Mouse (Mus musculus) forebrain, embryonic 15.5 days (tissue): ENCODE measurements around the gene Sdr39u1. TPM values are rescaled to one million over a fixed set of nuclear protein-coding genes. Genes with fewer than 3 reads are reported as not detected.

Experiments
- ATAC-seq: fragments of 200-750 bp; cut with Nextera tagmentation; replicated peaks from 2 replicates; pipeline ENCODE4 v1.8.0; 2017; ENCODE audit warnings: mild to moderate bottlenecking, moderate TSS enrichment, moderate library complexity
- H3K27ac ChIP-seq: fragments of 300-500 bp; sonication (generic); replicated peaks from 2 replicates; pipeline ENCODE4 v1.5.1; 2015; ENCODE audit warnings: mild to moderate bottlenecking, inconsistent platforms
- H3K27me3 ChIP-seq: fragments of 300-500 bp; sonication (generic); 2 replicates; pipeline ENCODE4 v1.6.1; 2015; ENCODE audit warnings: inconsistent platforms
- H3K36me3 ChIP-seq: fragments of 300-500 bp; sonication (generic); 2 replicates; pipeline ENCODE4 v1.6.1; 2015; ENCODE audit warnings: mild to moderate bottlenecking, inconsistent platforms
- H3K4me1 ChIP-seq: fragments of 300-500 bp; sonication (generic); 2 replicates; pipeline ENCODE4 v1.6.1; 2015; ENCODE audit warnings: inconsistent platforms
- H3K4me2 ChIP-seq: fragments of 300-500 bp; sonication (generic); replicated peaks from 2 replicates; pipeline ENCODE4 v1.6.1; 2015; ENCODE audit warnings: mild to moderate bottlenecking, inconsistent platforms
- H3K4me3 ChIP-seq: fragments of 300-500 bp; sonication (generic); 2 replicates; pipeline ENCODE4 v1.5.1; 2015; ENCODE audit warnings: mild to moderate bottlenecking, inconsistent platforms
- H3K9ac ChIP-seq: fragments of 300-500 bp; sonication (generic); replicated peaks from 2 replicates; pipeline ENCODE4 v1.6.1; 2015; ENCODE audit warnings: mild to moderate bottlenecking, inconsistent platforms
- H3K9me3 ChIP-seq: fragments of 300-500 bp; sonication (generic); 2 replicates; pipeline ENCODE4 v1.6.1; 2016; ENCODE audit warnings: inconsistent platforms
- WGBS: fragments of 180-500 bp; shearing (Covaris S2); methylation state at CpG from one replicate; pipeline ENCODE4 v1.1.7; 2015; ENCODE audit warnings: mixed read lengths; 5-methylcytosine and 5-hydroxymethylcytosine counted together
- polyA plus RNA-seq: library from polyadenylated mRNA; unstranded; fragments of >200 nt; fragmentation: Nextera tagmentation; extraction: Ambion mirVana; gene quantifications from 2 replicates; pipeline ENCODE4 v1.2.1, GENCODE M21; 2015

Sdr39u1 gene
- polyA plus RNA-seq, 1 experiment from 2014 or later: 106 TPM

- ATAC-seq: no peak
- H3K36me3 ChIP-seq: peaks cover 68% of the 10 kb centered on the region
- 37% methylated on average over 4 of the region's 4 CpGs for WGBS
These were observed 33.1 kb downstream of the Sdr39u1 start for GRCm38 (mm10) chr14:55866962-55867361.

GRCm38 (mm10) chr14:55863773-55864172 is 36.3 kb downstream of the Sdr39u1 start:
- no peaks in the 10 kb centered on the region for H3K9me3 ChIP-seq
- peaks cover 39% of the 10 kb centered on the region for H3K36me3 ChIP-seq
- peaks cover 21% of the 10 kb centered on the region for H3K4me1 ChIP-seq
- no peak overlapping the region for H3K27ac ChIP-seq
- 25% methylated on average over 7 of the region's 7 CpGs for WGBS
- H3K9ac ChIP-seq: no peak overlapping the region
- H3K27me3 ChIP-seq: no peaks in the 10 kb centered on the region
- no peak overlapping the region for H3K4me3 ChIP-seq
- peak; percentile 59; the same call in 1 of the 2 replicates for ATAC-seq
- no peak overlapping the region for H3K4me2 ChIP-seq

More at GRCm38 (mm10) chr14:55866962-55867361, 33.1 kb downstream of the Sdr39u1 start:
- no peak overlapping the region for H3K27ac ChIP-seq
- no peaks in the 10 kb centered on the region for H3K27me3 ChIP-seq
- peaks cover 12% of the 10 kb centered on the region for H3K4me1 ChIP-seq
- no peak overlapping the region for H3K4me3 ChIP-seq
- H3K9me3 ChIP-seq: no peaks in the 10 kb centered on the region
- H3K4me2 ChIP-seq: no peak overlapping the region
- no peak overlapping the region for H3K9ac ChIP-seq

- no peak overlapping the region for H3K9ac ChIP-seq
- H3K27ac ChIP-seq: no peak overlapping the region
- H3K9me3 ChIP-seq: no peaks in the 10 kb centered on the region
- no peak for ATAC-seq
- H3K36me3 ChIP-seq: peaks cover 31% of the 10 kb centered on the region
- WGBS: 95% methylated on average over 10 of the region's 10 CpGs
- H3K4me2 ChIP-seq: no peak overlapping the region
- H3K27me3 ChIP-seq: no peaks in the 10 kb centered on the region
- H3K4me1 ChIP-seq: peaks cover 21% of the 10 kb centered on the region
- H3K4me3 ChIP-seq: no peak overlapping the region
These were observed 37.1 kb downstream of the Sdr39u1 start for GRCm38 (mm10) chr14:55862970-55863369.

GRCm38 (mm10) chr14:55862186-55862585 is 37.9 kb downstream of the Sdr39u1 start:
- Histone ChIP-seq H3K27ac (no peak overlapping the region), H3K9ac (no peak overlapping the region), H3K9me3 (no peaks in the 10 kb centered on the region), H3K27me3 (no peaks in the 10 kb centered on the region), H3K4me3 (no peak overlapping the region), H3K36me3 (peaks cover 26% of the 10 kb centered on the region), H3K4me1 (peaks cover 28% of the 10 kb centered on the region), H3K4me2 (no peak overlapping the region)
- ATAC-seq: no peak
- 65% methylated on average over 6 of the region's 6 CpGs for WGBS

GRCm38 (mm10) chr14:55857588-55857987 is 42.5 kb downstream of the Sdr39u1 start:
- H3K27ac ChIP-seq: no peak overlapping the region
- ATAC-seq: no peak
- H3K9ac ChIP-seq: no peak overlapping the region
- H3K4me3 ChIP-seq: no peak overlapping the region
- 79% methylated on average over 4 of the region's 4 CpGs for WGBS
- H3K4me1 ChIP-seq: peaks cover 57% of the 10 kb centered on the region
- no peaks in the 10 kb centered on the region for H3K27me3 ChIP-seq
- no peaks in the 10 kb centered on the region for H3K9me3 ChIP-seq
- H3K36me3 ChIP-seq: no peaks in the 10 kb centered on the region
- H3K4me2 ChIP-seq: no peak overlapping the region

GRCm38 (mm10) chr14:55855101-55855561 is 45.0 kb downstream of the Sdr39u1 start:
- peaks cover 51% of the 10 kb centered on the region for H3K4me1 ChIP-seq
- WGBS: 0% methylated on average over 4 of the region's 4 CpGs
- peak overlapping the region; percentile 71 for H3K4me3 ChIP-seq
- peak overlapping the region; percentile 85 for H3K27ac ChIP-seq
- H3K9ac ChIP-seq: peak overlapping the region; percentile 76
- H3K9me3 ChIP-seq: no peaks in the 10 kb centered on the region
- H3K27me3 ChIP-seq: no peaks in the 10 kb centered on the region
- no peaks in the 10 kb centered on the region for H3K36me3 ChIP-seq
- ATAC-seq: peak; percentile 14
- H3K4me2 ChIP-seq: peak overlapping the region; percentile 71

- WGBS: 0% methylated on average over 9 of the region's 9 CpGs
- H3K4me3 ChIP-seq: peak overlapping the region; percentile 71
- no peaks in the 10 kb centered on the region for H3K36me3 ChIP-seq
- H3K9me3 ChIP-seq: no peaks in the 10 kb centered on the region
- H3K27me3 ChIP-seq: no peaks in the 10 kb centered on the region
- ATAC-seq: peak; percentile 39
- H3K27ac ChIP-seq: peak overlapping the region; percentile 85
- peaks cover 51% of the 10 kb centered on the region for H3K4me1 ChIP-seq
- H3K4me2 ChIP-seq: peak overlapping the region; percentile 71
- peak overlapping the region; percentile 76 for H3K9ac ChIP-seq
These were observed 45.5 kb downstream of the Sdr39u1 start for GRCm38 (mm10) chr14:55854406-55855100.

- under 1% methylated on average over 31 of the region's 33 CpGs for WGBS
These were observed 46.3 kb downstream of the Sdr39u1 start, which contains the start of gene Nynrin for GRCm38 (mm10) chr14:55853621-55854285. TSS of gene Nynrin (plus strand) at chr14:55854010.

GRCm38 (mm10) chr14:55852646-55853551 is 47.2 kb downstream of the Sdr39u1 start:
- Histone ChIP-seq H3K4me1 (peaks cover 44% of the 10 kb centered on the region), H3K9me3 (no peaks in the 10 kb centered on the region), H3K4me2 (peak overlapping the region; percentile 71), H3K27ac (peak overlapping the region; percentile 85), H3K9ac (no peak overlapping the region), H3K27me3 (no peaks in the 10 kb centered on the region), H3K36me3 (no peaks in the 10 kb centered on the region), H3K4me3 (peak overlapping the region; percentile 71; the same call in 1 of the 2 replicates)
- peak; percentile 71 for ATAC-seq
- WGBS: 1% methylated on average over 11 of the region's 11 CpGs

More at GRCm38 (mm10) chr14:55853621-55854285, 46.3 kb downstream of the Sdr39u1 start, which contains the start of gene Nynrin:
- no peaks in the 10 kb centered on the region for H3K36me3 ChIP-seq
- peak within 1 kb of the TSS; percentile 71 for H3K4me2 ChIP-seq
- H3K4me3 ChIP-seq: peak within 1 kb of the TSS; percentile 71
- H3K9me3 ChIP-seq: no peaks in the 10 kb centered on the region
- H3K27ac ChIP-seq: peak within 1 kb of the TSS; percentile 85
- peak within 1 kb of the TSS; percentile 76 for H3K9ac ChIP-seq
- no peaks in the 10 kb centered on the region for H3K27me3 ChIP-seq
- peaks cover 44% of the 10 kb centered on the region for H3K4me1 ChIP-seq
- peak; percentile 82 for ATAC-seq

- Histone ChIP-seq H3K27ac (no peak overlapping the region), H3K4me1 (peaks cover 26% of the 10 kb centered on the region), H3K9me3 (no peaks in the 10 kb centered on the region), H3K4me2 (no peak overlapping the region), H3K36me3 (no peaks in the 10 kb centered on the region), H3K27me3 (no peaks in the 10 kb centered on the region), H3K4me3 (no peak overlapping the region), H3K9ac (no peak overlapping the region)
- WGBS: 74% methylated on average over 6 of the region's 6 CpGs
- ATAC-seq: no peak
These were observed 49.2 kb downstream of the Sdr39u1 start for GRCm38 (mm10) chr14:55850885-55851284.
